Mouse (Mus musculus) neural tube, embryonic 14.5 days (tissue): ENCODE results near the gene Gm26920. TPM values are rescaled to one million over a fixed set of nuclear protein-coding genes. Genes with fewer than 3 reads are reported as not detected.
"Not testable (repeated sequence)": the region's sequence is repeated elsewhere in the genome, so short reads cannot be mapped to it uniquely, and the experiment has no call there.

Experiments used
- ATAC-seq: fragments of 200-750 bp; cut with Nextera tagmentation; 2 replicates; pipeline ENCODE4 v1.8.0; 2017; ENCODE audit warnings: low read depth, mild to moderate bottlenecking, moderate TSS enrichment, moderate library complexity
- H3K27ac ChIP-seq: fragments of 300-500 bp; sonication (generic); 2 replicates; pipeline ENCODE4 v1.5.1; 2014; ENCODE audit warnings: low read depth, mild to moderate bottlenecking, control low read depth, low read length, moderate library complexity, mixed read lengths
- H3K27me3 ChIP-seq: fragments of 300-500 bp; sonication (generic); 2 replicates; pipeline ENCODE4 v1.6.1; 2014; ENCODE audit warnings: low read length; ENCODE audit not compliant: control insufficient read depth, insufficient read depth
- H3K36me3 ChIP-seq: fragments of 300-500 bp; sonication (generic); 2 replicates; pipeline ENCODE4 v1.6.1; 2014; ENCODE audit warnings: low read length, mixed read lengths; ENCODE audit not compliant: control insufficient read depth, insufficient read depth
- H3K4me1 ChIP-seq: fragments of 300-500 bp; sonication (generic); 2 replicates; pipeline ENCODE4 v1.6.1; 2014; ENCODE audit warnings: low read length; ENCODE audit not compliant: control insufficient read depth, insufficient read depth
- H3K4me2 ChIP-seq: fragments of 300-500 bp; sonication (generic); 2 replicates; pipeline ENCODE4 v1.6.1; 2014; ENCODE audit warnings: mild to moderate bottlenecking, low read depth, low read length, control low read depth
- H3K4me3 ChIP-seq: fragments of 300-500 bp; sonication (generic); 2 replicates; pipeline ENCODE4 v1.5.1; 2014; ENCODE audit warnings: low read depth, low read length, control low read depth, mixed read lengths
- H3K9ac ChIP-seq: fragments of 300-500 bp; sonication (generic); replicated peaks from 2 replicates; pipeline ENCODE4 v1.6.1; 2014; ENCODE audit warnings: low read depth, mild to moderate bottlenecking, control low read depth, low read length, mixed read lengths
- H3K9me3 ChIP-seq: fragments of 300-500 bp; sonication (generic); 2 replicates; pipeline ENCODE4 v1.6.1; 2016; ENCODE audit warnings: low read length; ENCODE audit not compliant: control insufficient read depth
- WGBS: fragments of 180-500 bp; shearing (Covaris S2); extraction: QIAGEN DNeasy Blood & Tissue Kit; methylation state at CpG from one replicate; pipeline ENCODE4 v1.1.7; 2014; 5-methylcytosine and 5-hydroxymethylcytosine counted together
- polyA plus RNA-seq: library from polyadenylated mRNA; unstranded; fragments of >200 nt; fragmentation: Nextera tagmentation; extraction: Ambion mirVana; gene quantifications from 2 replicates; pipeline ENCODE4 v1.2.1, GENCODE M21; 2014

Gm26920 gene
- 2.1 and 4.3 TPM in 2 replicates for polyA plus RNA-seq

- no peaks in the 10 kb centered on the region for H3K9me3 ChIP-seq
- WGBS: under 1% methylated on average over 40 of the region's 40 CpGs
- peak; percentile 92 for ATAC-seq
These were observed at the start of gene Gm26920, which contains the start of gene Zfp566 for GRCm38 (mm10) chr7:30090092-30090969. Gene Gm26920, minus strand, starts transcription at chr7:30090410. Gene Zfp566, minus strand, starts transcription at chr7:30090527.

GRCm38 (mm10) chr7:30136826-30137225, 46.6 kb upstream of the Gm26920 start:
- H3K4me1 ChIP-seq: no peaks in the 10 kb centered on the region
- no peak overlapping the region for H3K4me3 ChIP-seq
- H3K27ac ChIP-seq: no peak overlapping the region
- 91% methylated on average over 10 of the region's 10 CpGs for WGBS
- ATAC-seq: no peak
- H3K9ac ChIP-seq: no peak overlapping the region
- no peaks in the 10 kb centered on the region for H3K9me3 ChIP-seq
- H3K27me3 ChIP-seq: no peaks in the 10 kb centered on the region
- peaks cover 31% of the 10 kb centered on the region for H3K36me3 ChIP-seq
- H3K4me2 ChIP-seq: no peak overlapping the region

More at GRCm38 (mm10) chr7:30090092-30090969, at the start of gene Gm26920, which contains the start of gene Zfp566:
- Histone ChIP-seq H3K27ac (peak within 1 kb of the TSS; percentile 78), H3K4me1 (peaks cover 12% of the 10 kb centered on the region), H3K9ac (peak within 1 kb of the TSS; percentile 58), H3K4me2 (peak within 1 kb of the TSS; percentile 63), H3K36me3 (peaks cover 9% of the 10 kb centered on the region), H3K27me3 (no peaks in the 10 kb centered on the region), H3K4me3 (peak within 1 kb of the TSS; percentile 45)

- H3K4me2 ChIP-seq: no peak overlapping the region
- H3K9me3 ChIP-seq: no peaks in the 10 kb centered on the region
- ATAC-seq: no peak
- H3K36me3 ChIP-seq: peaks cover 49% of the 10 kb centered on the region
- H3K27ac ChIP-seq: no peak overlapping the region
- H3K4me1 ChIP-seq: no peaks in the 10 kb centered on the region
- 90% methylated on average over 4 of the region's 4 CpGs for WGBS
- H3K27me3 ChIP-seq: no peaks in the 10 kb centered on the region
- H3K9ac ChIP-seq: no peak overlapping the region
- no peak overlapping the region for H3K4me3 ChIP-seq
These were observed 42.2 kb upstream of the Gm26920 start for GRCm38 (mm10) chr7:30132396-30132795.

- H3K36me3 ChIP-seq: peaks cover 49% of the 10 kb centered on the region
These were observed 39.7 kb upstream of the Gm26920 start for GRCm38 (mm10) chr7:30129900-30130299.

GRCm38 (mm10) chr7:30122188-30122530, 31.9 kb upstream of the Gm26920 start:
- Histone ChIP-seq H3K4me1 (no peaks in the 10 kb centered on the region), H3K27me3 (no peaks in the 10 kb centered on the region), H3K9ac (peak overlapping the region; percentile 62), H3K36me3 (0 out of 2 replicates have a peak, but pooled peaks cover 6% of the 10 kb centered on the region), H3K4me2 (peak overlapping the region; percentile 72), H3K4me3 (peak overlapping the region; percentile 51), H3K9me3 (no peaks in the 10 kb centered on the region), H3K27ac (peak overlapping the region; percentile 70)
- ATAC-seq: no peak; the same call in 1 of the 2 replicates
- 6% methylated on average over 15 of the region's 15 CpGs for WGBS

More at GRCm38 (mm10) chr7:30129900-30130299, 39.7 kb upstream of the Gm26920 start:
- H3K27ac ChIP-seq: no peak overlapping the region
- no peaks in the 10 kb centered on the region for H3K4me1 ChIP-seq
- ATAC-seq: no peak
- H3K27me3 ChIP-seq: no peaks in the 10 kb centered on the region
- no peak overlapping the region for H3K4me3 ChIP-seq
- 95% methylated on average over 8 of the region's 8 CpGs for WGBS
- no peak overlapping the region for H3K4me2 ChIP-seq
- no peak overlapping the region for H3K9ac ChIP-seq
- H3K9me3 ChIP-seq: no peaks in the 10 kb centered on the region

GRCm38 (mm10) chr7:30121308-30122187, 31.3 kb upstream of the Gm26920 start, which contains the start of gene Zfp382:
Gene Zfp382, plus strand, starts transcription at chr7:30121942.
- Histone ChIP-seq H3K4me2 (peak within 1 kb of the TSS; percentile 72), H3K9me3 (no peaks in the 10 kb centered on the region), H3K9ac (peak within 1 kb of the TSS; percentile 62), H3K27ac (peak within 1 kb of the TSS; percentile 70), H3K27me3 (no peaks in the 10 kb centered on the region), H3K36me3 (no peaks in the 10 kb centered on the region), H3K4me1 (no peaks in the 10 kb centered on the region), H3K4me3 (peak within 1 kb of the TSS; percentile 51)
- WGBS: under 1% methylated on average over 61 of the region's 61 CpGs
- peak; percentile 98 for ATAC-seq

- H3K36me3 ChIP-seq, H3K4me2 ChIP-seq, H3K4me3 ChIP-seq, H3K27me3 ChIP-seq, H3K9ac ChIP-seq, H3K9me3 ChIP-seq, H3K4me1 ChIP-seq, ATAC-seq, H3K27ac ChIP-seq: not testable (repeated sequence)
- WGBS: 93% methylated on average over 12 of the region's 12 CpGs
These were observed 27.7 kb upstream of the Gm26920 start for GRCm38 (mm10) chr7:30117935-30118334.

- H3K27ac ChIP-seq: no peak overlapping the region
- H3K9me3 ChIP-seq: no peaks in the 10 kb centered on the region
- H3K36me3 ChIP-seq: no peaks in the 10 kb centered on the region
- no peaks in the 10 kb centered on the region for H3K4me1 ChIP-seq
- H3K4me2 ChIP-seq: no peak overlapping the region
- 92% methylated on average over 5 of the region's 5 CpGs for WGBS
- no peak for ATAC-seq
- no peak overlapping the region for H3K4me3 ChIP-seq
- H3K27me3 ChIP-seq: no peaks in the 10 kb centered on the region
- no peak overlapping the region for H3K9ac ChIP-seq
These were observed 25.9 kb upstream of the Gm26920 start for GRCm38 (mm10) chr7:30116076-30116475.
